Mouse (Mus musculus) mammary gland, adult 2 months (tissue): Measurements from ENCODE around the gene Rps18. TPM values are rescaled to one million over a fixed set of nuclear protein-coding genes. Genes with fewer than 3 reads are reported as not detected.

Experiments
- polyA plus RNA-seq: library from polyadenylated mRNA; depleted of rRNA; stranded (reverse); fragments of >200 nt; gene quantifications from 2 replicates; pipeline ENCODE4 v1.2.3, GENCODE M21; 2012; ENCODE audit warnings: low replicate concordance; rRNA removed

Gene Rps18
- polyA plus RNA-seq = 283 and 376 TPM in 2 replicates

GRCm38 (mm10) chr17:33955555-33956214 is at the start of gene Rps18, which contains the start of gene Vps52:
TSS of gene Rps18 (minus strand) at chr17:33956001.
TSS of gene Vps52 (plus strand) at chr17:33955812.

GRCm38 (mm10) chr17:34000150-34000537 is 44.3 kb upstream of the Rps18 start, which contains the start of gene H2-K1:
TSS of gene H2-K1 (minus strand) at chr17:34000347.

GRCm38 (mm10) chr17:33951021-33951946 is 4.5 kb downstream of the Rps18 start, which contains the start of gene B3galt4:
TSS of gene B3galt4 (minus strand) at chr17:33951488.

GRCm38 (mm10) chr17:33940206-33940805 is 15.5 kb downstream of the Rps18 start, which contains the start of the genes Pfdn6 and Wdr46:
TSS of gene Pfdn6 (minus strand) at chr17:33940343.
TSS of gene Wdr46 (plus strand) at chr17:33940660.

GRCm38 (mm10) chr17:33929371-33930279 is 26.2 kb downstream of the Rps18 start, which contains the start of gene Rgl2:
TSS of gene Rgl2 (plus strand) at chr17:33929543.

GRCm38 (mm10) chr17:33915671-33916250 is 40.0 kb downstream of the Rps18 start, which contains the start of the genes Tapbp and Zbtb22:
TSS of gene Tapbp (plus strand) at chr17:33915899.
TSS of gene Zbtb22 (plus strand) at chr17:33915904.

GRCm38 (mm10) chr17:33909077-33909868 is 46.5 kb downstream of the Rps18 start, which contains the start of gene Daxx:
TSS of gene Daxx (plus strand) at chr17:33909414.

GRCm38 (mm10) chr17:33904835-33905234 is 51.0 kb downstream of the Rps18 start, which contains the start of gene Platr17:
TSS of gene Platr17 (plus strand) at chr17:33905135.

Other genes starting within 250 kb of the Rps18 start
- 123 and 128 TPM in 2 replicates for gene March2, start 237.3 kb downstream of the Rps18 start, polyA plus RNA-seq
- gene Rab11b, start 195.5 kb downstream of the Rps18 start, polyA plus RNA-seq = 393 and 399 TPM in 2 replicates
- gene Angptl4, start 174.2 kb downstream of the Rps18 start, polyA plus RNA-seq = 140 and 183 TPM in 2 replicates
- 123 and 162 TPM in 2 replicates for gene Kank3, start 145.5 kb downstream of the Rps18 start, polyA plus RNA-seq
- 609 and 610 TPM in 2 replicates for gene Rps28, start 131.4 kb downstream of the Rps18 start, polyA plus RNA-seq
- gene Ndufa7, start 131.4 kb downstream of the Rps18 start, polyA plus RNA-seq = 532 and 579 TPM in 2 replicates
- gene Cd320, start 112.9 kb downstream of the Rps18 start, polyA plus RNA-seq = 97.5 and 125 TPM in 2 replicates
- gene Gm7029, start 82.2 kb downstream of the Rps18 start, polyA plus RNA-seq = not detected in 2 replicates
- 2.1 and 4.2 TPM in 2 replicates for gene Kifc1, start 65.3 kb downstream of the Rps18 start, polyA plus RNA-seq
- 0.93 and 1.6 TPM in 2 replicates for gene Platr17, start 50.9 kb downstream of the Rps18 start, polyA plus RNA-seq
- gene Daxx, start 46.6 kb downstream of the Rps18 start, polyA plus RNA-seq = 64.8 and 67.0 TPM in 2 replicates
- gene Tapbp, start 40.1 kb downstream of the Rps18 start, polyA plus RNA-seq = 238 and 378 TPM in 2 replicates
- 72.4 and 116 TPM in 2 replicates for gene Zbtb22, start 40.1 kb downstream of the Rps18 start, polyA plus RNA-seq
- 255 and 438 TPM in 2 replicates for gene Rgl2, start 26.5 kb downstream of the Rps18 start, polyA plus RNA-seq
- 12.4 and 16.1 TPM in 2 replicates for gene Pfdn6, start 15.7 kb downstream of the Rps18 start, polyA plus RNA-seq
- gene Wdr46, start 15.3 kb downstream of the Rps18 start, polyA plus RNA-seq = 18.2 and 23.7 TPM in 2 replicates
- 9.8 and 25.7 TPM in 2 replicates for gene B3galt4, start 4.5 kb downstream of the Rps18 start, polyA plus RNA-seq
- gene Vps52, start 189 bp downstream of the Rps18 start, polyA plus RNA-seq = 68.7 and 74.9 TPM in 2 replicates
- 6,978 and 9,315 TPM in 2 replicates for gene H2-K1, start 44.3 kb upstream of the Rps18 start, polyA plus RNA-seq
- gene Ring1, start 68.7 kb upstream of the Rps18 start, polyA plus RNA-seq = 29.1 and 42.5 TPM in 2 replicates
- 89.2 and 219 TPM in 2 replicates for gene H2-Ke6, start 72.1 kb upstream of the Rps18 start, polyA plus RNA-seq
- gene Slc39a7, start 75.7 kb upstream of the Rps18 start, polyA plus RNA-seq = 148 and 187 TPM in 2 replicates
- gene Rxrb, start 75.8 kb upstream of the Rps18 start, polyA plus RNA-seq = 62.9 and 110 TPM in 2 replicates
- 1.8 and 4.3 TPM in 2 replicates for gene Col11a2, start 83.4 kb upstream of the Rps18 start, polyA plus RNA-seq
- gene H2-Oa, start 136.3 kb upstream of the Rps18 start, polyA plus RNA-seq = 59.6 and 112 TPM in 2 replicates
- gene H2-DMa, start 163.5 kb upstream of the Rps18 start, polyA plus RNA-seq = 180 and 191 TPM in 2 replicates
- gene Brd2, start 166.6 kb upstream of the Rps18 start, polyA plus RNA-seq = 112 and 199 TPM in 2 replicates
- 125 and 219 TPM in 2 replicates for gene H2-DMb2, start 187.3 kb upstream of the Rps18 start, polyA plus RNA-seq
- gene H2-DMb1, start 197.1 kb upstream of the Rps18 start, polyA plus RNA-seq = 243 and 276 TPM in 2 replicates
- 81.6 and 135 TPM in 2 replicates for gene Tap1, start 231.6 kb upstream of the Rps18 start, polyA plus RNA-seq
- gene Psmb9, start 231.8 kb upstream of the Rps18 start, polyA plus RNA-seq = 108 and 188 TPM in 2 replicates
- gene Psmb8, start 241.7 kb upstream of the Rps18 start, polyA plus RNA-seq = 204 and 242 TPM in 2 replicates
- 74.2 and 121 TPM in 2 replicates for gene Tap2, start 247.5 kb upstream of the Rps18 start, polyA plus RNA-seq